Mouse (Mus musculus): ENCODE results near the gene Eme1.

DNA sequence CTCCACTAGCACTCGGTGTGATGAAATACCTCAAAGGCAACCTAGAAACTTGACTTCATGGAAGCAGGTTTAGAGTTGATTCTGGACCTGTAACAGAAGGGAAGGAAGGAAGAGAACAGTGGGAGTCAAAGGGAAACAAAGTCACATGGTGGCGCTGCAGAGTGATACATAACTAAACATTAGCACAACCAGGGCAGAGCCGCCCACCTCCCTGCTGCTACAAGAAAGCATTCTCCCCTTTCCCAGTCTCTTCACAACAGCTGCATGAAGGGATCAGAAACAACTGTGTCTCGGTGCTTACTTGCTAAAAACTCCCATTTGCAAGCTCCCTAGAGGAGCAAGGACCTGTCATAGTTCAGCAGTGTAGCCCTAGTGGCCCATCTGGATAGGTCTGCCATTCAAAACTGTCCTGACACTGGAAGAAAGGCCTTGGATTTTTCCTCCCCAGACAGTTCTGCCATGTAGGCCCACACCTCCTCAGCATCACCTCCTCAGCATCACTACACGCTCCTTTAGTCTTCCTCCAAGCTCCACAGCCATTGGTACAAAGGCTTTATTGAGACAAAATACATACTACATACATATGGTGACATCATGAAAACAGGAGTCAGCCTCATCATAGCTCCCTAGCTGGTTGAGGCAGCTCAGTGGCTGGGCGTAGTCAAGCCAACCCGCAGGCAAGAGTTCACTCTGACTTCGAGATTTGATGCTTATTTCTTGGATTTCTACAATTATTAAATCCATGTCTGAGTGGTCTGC is 9.1 kb downstream of the Eme1 start:
- TF ChIP-seq CTCF (IDR thresholded peaks at IDR 0.05; ENCODE audit: control insufficient read depth, insufficient read depth, low read length) (no peak), POLR2A (IDR thresholded peaks at IDR 0.05; ENCODE audit: borderline replicate concordance, control insufficient read depth, low read depth, low read length) (no peak)
